Mouse (Mus musculus) liver, postnatal 0 days (tissue): Measurements from ENCODE around the gene Scyl1.

Experiments used
- CTCF ChIP-seq: sonication (generic); IDR thresholded peaks from 2 replicates; pipeline ENCODE4 v1.5.1; 2016; ENCODE audit warnings: antibody characterized with exemption, low read depth
- EP300 ChIP-seq: IDR thresholded peaks from 2 replicates; pipeline ENCODE4 v1.6.1; 2016; ENCODE audit warnings: antibody characterized with exemption, low read depth, mild to moderate bottlenecking

- TF ChIP-seq CTCF (no peak), EP300 (no peak)
These were observed 25.2 kb downstream of the Scyl1 start for GRCm38 (mm10) chr19:5745756-5746710.
